27 mouse cellular contexts compared by ENCODE assay signal in the genomic region with DNA sequence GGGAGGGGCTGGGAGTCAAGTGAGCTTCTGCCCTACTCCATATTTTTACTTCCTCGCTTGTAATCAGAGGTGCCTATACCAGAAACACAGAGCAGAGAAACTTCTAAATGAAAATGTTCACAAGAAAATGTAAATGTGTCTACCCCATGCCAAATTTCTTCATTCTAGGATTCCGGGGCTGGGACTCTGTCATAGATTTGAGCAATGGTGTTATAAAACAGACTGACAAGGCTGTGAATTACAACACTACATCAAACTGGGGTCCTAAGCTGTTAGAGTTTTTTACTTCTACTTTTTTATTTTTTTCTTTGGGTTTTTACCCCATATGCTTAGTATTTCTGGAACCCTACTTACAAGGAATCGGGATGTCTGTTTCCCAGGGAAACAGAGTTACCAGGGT.
"Had no signal": no experiment of that assay in that cellular context is flagged by ENCODE, and none has a peak within 500 bp of the region (broad histone marks: within the 10 kb centered on the region; RNA-seq: fewer than 3 reads in every experiment).

No protein-coding gene starts in this region.

- H3K9me3 ChIP-seq: heart, embryonic 13.5 days; heart, embryonic 15.5 days; hindbrain, embryonic 13.5 days; hindbrain, embryonic 15.5 days; kidney, embryonic 15.5 days; limb, embryonic 13.5 days; limb, embryonic 15.5 days had no signal

- H3K27ac ChIP-seq: heart, adult 2 months; heart, embryonic 13.5 days; heart, embryonic 15.5 days; hindbrain, embryonic 13.5 days; hindbrain, embryonic 15.5 days; hindbrain, postnatal 0 days; kidney, embryonic 15.5 days; kidney, postnatal 0 days; limb, embryonic 13.5 days; limb, embryonic 15.5 days; liver, embryonic 12.5 days; liver, embryonic 14.5 days had no signal

- H3K4me3 ChIP-seq: heart, adult 2 months; heart, embryonic 13.5 days; heart, embryonic 15.5 days; hindbrain, embryonic 13.5 days; hindbrain, embryonic 15.5 days; kidney, embryonic 15.5 days; limb, embryonic 13.5 days; limb, embryonic 15.5 days; liver, embryonic 12.5 days had no signal

- H3K4me1 ChIP-seq: heart, embryonic 13.5 days; heart, embryonic 15.5 days; hindbrain, embryonic 13.5 days; hindbrain, embryonic 15.5 days; kidney, embryonic 15.5 days; limb, embryonic 13.5 days; limb, embryonic 15.5 days; liver, embryonic 12.5 days had no signal

- H3K36me3 ChIP-seq: heart, embryonic 13.5 days; heart, embryonic 15.5 days; hindbrain, embryonic 13.5 days; hindbrain, embryonic 15.5 days; kidney, embryonic 15.5 days; limb, embryonic 13.5 days; limb, embryonic 15.5 days; liver, embryonic 12.5 days had no signal

- H3K27me3 ChIP-seq: heart, embryonic 13.5 days; heart, embryonic 15.5 days; hindbrain, embryonic 13.5 days; hindbrain, embryonic 15.5 days; kidney, embryonic 15.5 days; limb, embryonic 13.5 days; limb, embryonic 15.5 days; liver, embryonic 12.5 days had no signal

- DNase-seq: gastrocnemius, postnatal 14 days; gastrocnemius, postnatal 36 days; heart, adult 11 months; heart, adult 2 months; heart, postnatal 14 days; heart, postnatal 36 days; kidney, adult 11 months; kidney, adult 2 months; kidney, adult 9 months; kidney, postnatal 14 days; kidney, postnatal 36 days; layer of hippocampus, adult 9-11 months; layer of hippocampus, postnatal 36 days; left cerebral cortex, postnatal 4 days had no signal

- H3K9ac ChIP-seq: heart, embryonic 13.5 days; heart, embryonic 15.5 days; hindbrain, embryonic 13.5 days; hindbrain, embryonic 15.5 days; kidney, embryonic 15.5 days; limb, embryonic 13.5 days; limb, embryonic 15.5 days; liver, embryonic 12.5 days; liver, embryonic 14.5 days had no signal

- H3K4me2 ChIP-seq: heart, embryonic 11.5 days; heart, embryonic 13.5 days; heart, embryonic 15.5 days; hindbrain, embryonic 13.5 days; hindbrain, embryonic 15.5 days; kidney, embryonic 15.5 days; limb, embryonic 13.5 days; limb, embryonic 15.5 days; liver, embryonic 12.5 days had no signal

- ATAC-seq: hindbrain, postnatal 0 days; intestine, embryonic 16.5 days; liver, embryonic 12.5 days had no signal
